Mouse (Mus musculus) embryonic facial prominence, embryonic 11.5 days (tissue): ENCODE data around the gene Vmn1r168. TPM values are rescaled to one million over a fixed set of nuclear protein-coding genes. Genes with fewer than 3 reads are reported as not detected.
"Not testable (repeated sequence)": the region's sequence is repeated elsewhere in the genome, so short reads cannot be mapped to it uniquely, and the experiment has no call there.

Source experiments
- ATAC-seq: fragments of 200-750 bp; cut with Nextera tagmentation; replicated peaks from 2 replicates; pipeline ENCODE4 v1.8.0; 2017; ENCODE audit warnings: low read depth; ENCODE audit not compliant: insufficient number of reproducible peaks, low FRiP score, low TSS enrichment
- DNase-seq: peaks from one replicate; pipeline ENCODE4 v3.0.0-alpha.2; 2015; ENCODE audit warnings: low spot score
- H3K27ac ChIP-seq: fragments of 300-500 bp; sonication (generic); replicated peaks from 2 replicates; pipeline ENCODE4 v1.5.1; 2014; ENCODE audit warnings: mild to moderate bottlenecking, low read depth, low read length, control low read depth
- H3K27me3 ChIP-seq: fragments of 300-500 bp; sonication (generic); 2 replicates; pipeline ENCODE4 v1.6.1; 2014; ENCODE audit warnings: mild to moderate bottlenecking, low read length, moderate library complexity, mixed read lengths; ENCODE audit not compliant: control insufficient read depth, insufficient read depth
- H3K36me3 ChIP-seq: fragments of 300-500 bp; sonication (generic); replicated peaks from 2 replicates; pipeline ENCODE4 v1.6.1; 2014; ENCODE audit warnings: low read depth, mild to moderate bottlenecking, low read length, moderate library complexity, mixed read lengths; ENCODE audit not compliant: control insufficient read depth, insufficient read depth
- H3K4me1 ChIP-seq: fragments of 300-500 bp; sonication (generic); 2 replicates; pipeline ENCODE4 v1.6.1; 2014; ENCODE audit warnings: low read length, mixed read lengths; ENCODE audit not compliant: control insufficient read depth, insufficient read depth
- H3K4me2 ChIP-seq: fragments of 300-500 bp; sonication (generic); 2 replicates; pipeline ENCODE4 v1.6.1; 2014; ENCODE audit warnings: low read depth, mild to moderate bottlenecking, control low read depth, low read length, moderate library complexity
- H3K4me3 ChIP-seq: fragments of 300-500 bp; sonication (generic); 2 replicates; pipeline ENCODE4 v1.5.1; 2014; ENCODE audit warnings: low read depth, low read length, control low read depth
- H3K9ac ChIP-seq: fragments of 300-500 bp; sonication (generic); replicated peaks from 2 replicates; pipeline ENCODE4 v1.6.1; 2014; ENCODE audit warnings: mild to moderate bottlenecking, control low read depth, low read length
- H3K9me3 ChIP-seq: fragments of 300-500 bp; sonication (generic); replicated peaks from 2 replicates; pipeline ENCODE4 v1.6.1; 2016; ENCODE audit warnings: mild to moderate bottlenecking, low read length, inconsistent platforms, mixed read lengths; ENCODE audit not compliant: control insufficient read depth
- WGBS: fragments of 180-500 bp; shearing (Covaris S2); extraction: QIAGEN DNeasy Blood & Tissue Kit; methylation state at CpG from one replicate; pipeline ENCODE4 v1.1.7; 2014; 5-methylcytosine and 5-hydroxymethylcytosine counted together
- polyA plus RNA-seq: library from polyadenylated mRNA; unstranded; fragments of >200 nt; fragmentation: Nextera tagmentation; extraction: Ambion mirVana; gene quantifications from 2 replicates; pipeline ENCODE4 v1.2.1, GENCODE M21; 2014

Vmn1r168 gene
- not detected in 2 replicates for polyA plus RNA-seq

DNA sequence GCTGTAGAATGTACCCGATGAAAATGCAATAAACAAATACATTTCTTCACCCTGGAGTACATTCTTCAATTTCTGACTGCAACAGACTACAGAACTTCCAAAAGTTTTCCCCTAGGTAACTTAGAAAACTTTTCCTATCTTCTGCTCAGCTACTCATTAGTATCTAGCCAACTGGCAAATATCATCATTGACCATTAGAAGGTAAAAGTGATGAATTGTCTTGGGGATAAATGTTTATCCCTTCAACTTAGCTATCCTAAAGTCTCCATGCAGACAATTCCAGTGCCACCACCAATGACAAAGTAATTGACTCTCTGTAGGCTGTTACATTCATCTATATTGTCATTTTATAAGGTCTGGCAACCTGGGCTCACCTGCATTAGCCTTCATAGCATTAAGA, at the start of gene Vmn1r168:
TSS of gene Vmn1r168 (plus strand) at position 301 of the 400 bp plus-strand sequence.
- WGBS, result no CpG with 5 or more reads among the region's 1 CpGs
- not testable (repeated sequence) for H3K9ac ChIP-seq, H3K4me2 ChIP-seq, H3K36me3 ChIP-seq, DNase-seq, H3K4me3 ChIP-seq, H3K27me3 ChIP-seq, H3K9me3 ChIP-seq, ATAC-seq, H3K4me1 ChIP-seq, H3K27ac ChIP-seq

DNA sequence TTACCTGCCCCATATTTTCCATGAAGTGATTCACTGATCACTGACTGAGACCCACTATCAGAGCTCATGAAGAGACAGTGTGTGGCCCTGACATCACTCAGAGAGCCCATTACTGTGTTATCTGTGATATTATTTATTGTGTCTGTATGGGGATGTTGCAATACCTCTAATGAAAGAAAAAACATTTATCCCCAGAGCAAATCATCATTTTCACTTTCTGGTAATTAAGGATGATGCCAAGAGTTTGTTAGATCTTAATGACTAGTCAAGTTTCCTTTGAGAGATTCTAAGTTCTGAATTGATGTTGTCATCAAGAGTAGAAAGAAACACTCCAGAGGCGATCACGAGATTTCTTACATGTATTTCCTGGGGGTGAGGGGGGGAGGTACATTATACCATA, 32.4 kb upstream of the Vmn1r168 start, which contains the start of gene Vmn1r167:
TSS of gene Vmn1r167 (minus strand) at position 101 of the 400 bp plus-strand sequence.
- not testable (repeated sequence) for H3K4me3 ChIP-seq, H3K27me3 ChIP-seq, H3K9ac ChIP-seq, DNase-seq, H3K9me3 ChIP-seq, H3K27ac ChIP-seq, ATAC-seq, H3K36me3 ChIP-seq, H3K4me1 ChIP-seq, H3K4me2 ChIP-seq
- 85% methylated on average over 2 of the region's 2 CpGs for WGBS

DNA sequence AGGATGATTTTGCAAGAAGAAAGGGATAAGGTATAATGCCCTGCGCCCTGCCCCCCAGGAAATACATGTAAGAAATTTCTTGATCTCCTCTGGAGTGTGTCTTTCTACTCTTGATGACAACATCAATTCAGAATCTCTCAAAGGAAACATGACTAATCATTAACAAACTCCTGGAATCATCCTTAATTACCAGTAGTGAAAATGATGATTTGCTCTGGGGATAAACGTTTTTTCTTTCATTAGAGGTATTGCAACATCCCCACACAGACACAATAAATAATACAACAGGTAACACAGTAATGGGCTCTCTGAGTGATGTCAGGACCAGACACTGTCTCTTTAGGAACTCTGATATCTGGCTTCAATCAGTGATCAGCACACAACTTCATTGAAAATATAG, 35.7 kb downstream of the Vmn1r168 start, which contains the start of gene Vmn1r169:
TSS of gene Vmn1r169 (plus strand) at position 301 of the 400 bp plus-strand sequence.
- H3K27ac ChIP-seq, H3K4me1 ChIP-seq, H3K4me2 ChIP-seq, H3K4me3 ChIP-seq, H3K27me3 ChIP-seq, ATAC-seq, H3K36me3 ChIP-seq, H3K9ac ChIP-seq, DNase-seq, H3K9me3 ChIP-seq: not testable (repeated sequence)
- WGBS, result 70% methylated on average over 1 of the region's 2 CpGs

Other genes with a start within 250 kb of the Vmn1r168 start
- not detected in 2 replicates for gene Nlrp4e, start 238.5 kb upstream of the Vmn1r168 start, polyA plus RNA-seq
- not detected in 2 replicates for gene Nlrp5, start 153.8 kb upstream of the Vmn1r168 start, polyA plus RNA-seq
- not detected in 2 replicates for gene Vmn1r167, start 32.5 kb upstream of the Vmn1r168 start, polyA plus RNA-seq
- gene Vmn1r169, start 35.8 kb downstream of the Vmn1r168 start, polyA plus RNA-seq, result not detected in 2 replicates
- not detected in 2 replicates for gene Vmn1r170, start 66.4 kb downstream of the Vmn1r168 start, polyA plus RNA-seq
- not detected in 2 replicates for gene Vmn1r171, start 91.0 kb downstream of the Vmn1r168 start, polyA plus RNA-seq
- gene Vmn1r172, start 118.6 kb downstream of the Vmn1r168 start, polyA plus RNA-seq, result not detected in 2 replicates
- gene Vmn1r173, start 161.0 kb downstream of the Vmn1r168 start, polyA plus RNA-seq, result not detected in 2 replicates
- not detected in 2 replicates for gene Vmn1r174, start 212.5 kb downstream of the Vmn1r168 start, polyA plus RNA-seq